Mouse (Mus musculus): ENCODE data around the gene Mgat3.

GRCm38 (mm10) chr15:80170357-80170756 is 3.2 kb upstream of the Mgat3 start:
- TF ChIP-seq CTCF (IDR thresholded peaks at IDR 0.05; ENCODE audit: low read depth, low read length) = no peak
- no peak for TF ChIP-seq POLR2A (IDR thresholded peaks at IDR 0.05; ENCODE audit: extremely low read depth, insufficient read depth, low read length)
